Mouse (Mus musculus) ovary, adult 18-20 months (tissue): ENCODE results near the gene Rps28.

Source experiments
- DNase-seq: peaks from one replicate; pipeline ENCODE4 v3.0.0; 2022; ENCODE audit warnings: low spot score, mixed read lengths

Gene Rps28

DNA sequence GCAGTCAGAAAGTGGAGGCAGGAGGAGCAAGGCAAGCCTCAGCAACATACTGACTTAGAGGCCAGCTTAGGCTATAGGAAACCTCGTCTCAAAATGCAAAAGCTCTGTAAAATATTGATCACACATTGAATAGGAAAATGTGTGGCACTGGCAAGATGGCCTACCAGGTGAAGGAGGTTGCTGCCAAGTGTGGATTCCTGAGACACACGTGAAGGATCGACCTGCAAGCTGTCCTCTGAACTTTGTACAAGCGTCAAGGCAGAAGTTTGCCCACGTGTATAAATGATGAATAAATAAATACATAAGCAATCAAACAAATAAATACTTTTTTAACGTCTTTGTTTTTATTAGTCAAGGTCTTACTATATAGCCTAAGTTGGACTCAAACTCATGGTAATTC lies 50.9 kb downstream of the Rps28 start:
- DNase-seq = no peak

DNA sequence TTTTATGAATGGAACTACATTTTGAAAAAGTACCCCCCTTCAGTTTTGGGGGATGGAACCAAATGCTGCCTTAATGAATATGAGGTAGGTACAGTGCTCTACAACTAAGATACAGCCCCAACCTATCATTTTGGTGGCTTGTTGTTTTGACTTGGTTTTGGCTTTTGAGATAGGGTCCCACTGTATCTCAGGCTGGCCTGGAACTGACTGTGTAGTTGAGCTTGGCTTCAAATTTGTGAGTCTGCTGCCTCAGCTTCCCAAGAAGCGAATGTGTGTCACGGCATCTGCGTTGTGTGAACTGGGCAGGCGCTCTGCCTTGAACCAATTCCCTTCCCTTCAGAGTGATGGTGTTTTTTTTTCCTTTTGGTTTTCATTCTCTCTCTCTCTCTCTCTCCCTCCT lies 52.7 kb downstream of the Rps28 start:
- DNase-seq = no peak
